Mouse (Mus musculus) erythroblast, adult 5-6 weeks (primary cell): Measurements from ENCODE around the gene Calcb. TPM values are rescaled to one million over a fixed set of nuclear protein-coding genes. Genes with fewer than 3 reads are reported as not detected.
"Not testable (repeated sequence)": the region's sequence is repeated elsewhere in the genome, so short reads cannot be mapped to it uniquely, and the experiment has no call there.

Experiments
- ATAC-seq: replicated peaks from 2 replicates; pipeline ENCODE4 v1.8.0; 2016; ENCODE audit warnings: moderate number of reproducible peaks, mild to moderate bottlenecking, moderate TSS enrichment, inconsistent platforms; ENCODE audit not compliant: poor library complexity, low FRiP score, severe bottlenecking
- total RNA-seq, 2 experiments: library from RNA; stranded (forward) in 1 of 2; stranded (reverse) in 1 of 2; fragments of 150-400 nt in 1 of 2; fragments of 200-764, 138-1000 nt in 1 of 2; gene quantifications; 2 replicates each; pipeline versions ENCODE4 v1.2.3 to v1.2.4; 2015 to 2017; ENCODE audit warnings: low replicate concordance in 2 of 2

The Calcb gene
- total RNA-seq (2015; ENCODE audit: low replicate concordance) (not detected in 2 replicates), total RNA-seq (2017; ENCODE audit: low replicate concordance) (not detected in 2 replicates)

- no peak for ATAC-seq
These were observed at the start of gene Calcb for GRCm38 (mm10) chr7:114718300-114718699. Gene Calcb, plus strand, starts transcription at chr7:114718643.

DNA sequence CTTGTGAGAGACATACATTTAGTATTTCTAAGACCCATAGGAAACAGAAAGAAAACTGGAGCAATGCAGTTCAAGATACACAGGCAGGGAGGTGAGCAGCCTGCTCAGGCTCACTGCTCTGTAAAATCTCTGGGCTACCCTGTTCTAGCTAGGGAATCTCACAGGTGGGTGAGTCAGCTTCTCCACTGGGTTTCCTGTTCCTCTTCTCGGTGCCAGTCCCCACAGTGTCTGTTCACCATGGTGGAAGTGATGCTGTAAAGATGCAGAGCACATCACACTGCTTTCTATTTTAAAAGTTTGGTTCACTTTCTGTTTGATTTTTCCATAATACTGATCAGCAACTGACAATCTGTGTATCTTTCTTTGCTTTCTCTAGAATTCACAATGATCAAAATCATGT lies 47.0 kb upstream of the Calcb start:
- no peak for ATAC-seq

GRCm38 (mm10) chr7:114672697-114673096 lies 45.7 kb upstream of the Calcb start:
- ATAC-seq = no peak

GRCm38 (mm10) chr7:114692339-114692738 lies 26.1 kb upstream of the Calcb start:
- no peak for ATAC-seq

GRCm38 (mm10) chr7:114700871-114701270 lies 17.6 kb upstream of the Calcb start:
- no peak for ATAC-seq

- ATAC-seq = no peak
These were observed 11.7 kb upstream of the Calcb start for GRCm38 (mm10) chr7:114706716-114707115.

GRCm38 (mm10) chr7:114707398-114707797 lies 11.0 kb upstream of the Calcb start:
- no peak for ATAC-seq

DNA sequence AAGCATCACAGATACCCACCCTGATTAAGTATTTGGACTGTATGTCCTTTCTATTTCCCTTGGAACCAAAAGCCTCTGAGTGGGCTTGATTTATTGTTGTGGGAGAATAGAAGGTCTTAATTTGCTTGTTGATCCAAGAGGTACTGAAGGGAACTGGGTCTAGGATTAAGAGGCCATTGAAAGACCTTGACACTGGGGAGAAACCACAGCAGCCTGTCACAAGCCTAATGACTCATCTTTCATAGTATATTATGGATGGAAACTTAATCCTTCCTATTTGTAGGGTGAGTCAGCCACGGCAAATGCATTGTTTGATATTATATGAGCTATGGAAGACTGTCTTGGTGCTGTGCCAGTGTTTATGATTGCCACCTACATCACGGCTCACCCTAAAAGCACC lies 8.0 kb upstream of the Calcb start:
- no peak for ATAC-seq

GRCm38 (mm10) chr7:114712523-114712922 lies 5.9 kb upstream of the Calcb start:
- no peak for ATAC-seq

DNA sequence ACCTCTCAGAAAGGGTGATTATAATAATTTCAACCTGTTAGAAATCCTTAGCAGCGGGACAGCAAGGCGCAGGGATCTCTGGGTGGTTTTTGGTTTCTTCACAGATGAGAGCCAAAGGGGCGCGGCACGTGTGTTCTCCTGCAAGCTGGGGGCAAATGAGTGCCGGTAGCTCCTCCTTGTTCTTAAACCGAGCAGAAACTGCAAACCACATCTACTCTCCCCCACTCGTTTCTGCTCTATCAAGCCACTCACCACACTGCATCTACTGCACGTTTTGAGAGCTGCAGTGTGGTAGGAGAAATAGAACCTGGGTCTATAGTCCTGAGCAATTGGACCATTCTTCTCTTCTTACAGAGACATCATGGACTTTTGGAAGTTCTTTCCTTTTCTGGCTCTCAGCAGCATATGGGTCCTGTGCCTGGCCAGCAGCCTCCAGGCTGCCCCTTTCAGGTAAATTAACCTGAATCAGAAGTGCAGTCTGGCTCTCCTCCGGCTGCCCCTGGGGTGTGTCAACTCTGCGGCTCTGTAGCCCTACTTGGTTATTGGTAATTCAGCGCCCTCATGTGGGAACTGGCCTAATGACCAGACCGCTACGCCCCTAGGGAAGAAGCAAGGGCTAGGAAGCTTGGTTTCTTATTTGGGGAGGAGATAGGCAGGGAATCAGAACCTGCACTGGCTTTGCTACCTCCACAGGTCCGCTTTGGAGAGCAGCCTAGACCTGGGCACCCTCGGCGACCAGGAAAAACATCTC lies 1.1 kb downstream of the Calcb start:
- ATAC-seq = no peak

DNA sequence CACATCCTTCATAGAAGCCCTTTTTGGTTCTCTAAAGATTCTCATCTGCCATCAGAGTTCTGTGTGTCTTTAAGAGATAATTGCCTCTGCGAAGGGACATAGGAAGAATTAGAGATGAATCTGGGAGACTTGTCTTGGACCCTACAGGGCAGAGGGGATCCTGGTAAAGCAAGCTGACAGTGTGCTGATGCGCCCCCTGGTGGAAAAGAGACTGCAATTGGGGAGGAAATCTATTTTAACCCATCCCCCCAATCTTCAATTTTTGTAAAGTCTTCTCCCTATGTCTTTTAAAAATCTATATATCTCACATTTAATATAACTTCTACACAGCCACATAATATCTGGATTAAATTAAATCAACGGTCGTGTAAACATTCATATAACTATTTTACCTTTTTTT lies 11.3 kb downstream of the Calcb start:
- ATAC-seq = not testable (repeated sequence)

DNA sequence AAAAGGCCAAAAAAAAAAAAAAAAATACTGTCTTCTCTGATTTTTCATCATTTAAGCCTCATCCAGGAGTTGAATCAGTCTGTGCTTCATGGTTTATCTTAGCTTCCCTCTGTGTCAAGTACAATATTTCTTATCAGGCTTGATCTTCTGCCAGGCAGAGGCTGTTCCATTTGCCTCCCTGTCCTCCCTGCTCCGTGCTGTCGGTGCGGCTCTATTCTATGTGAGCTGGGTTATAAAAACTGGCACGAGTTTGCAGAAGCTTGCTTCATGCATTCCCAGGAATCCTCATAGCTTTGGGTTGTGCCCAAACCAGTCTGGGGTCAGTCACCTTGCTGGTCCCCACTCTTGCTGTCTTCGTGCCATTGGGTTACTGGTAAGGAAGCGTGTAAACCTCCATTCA lies 12.7 kb downstream of the Calcb start:
- ATAC-seq = no peak

DNA sequence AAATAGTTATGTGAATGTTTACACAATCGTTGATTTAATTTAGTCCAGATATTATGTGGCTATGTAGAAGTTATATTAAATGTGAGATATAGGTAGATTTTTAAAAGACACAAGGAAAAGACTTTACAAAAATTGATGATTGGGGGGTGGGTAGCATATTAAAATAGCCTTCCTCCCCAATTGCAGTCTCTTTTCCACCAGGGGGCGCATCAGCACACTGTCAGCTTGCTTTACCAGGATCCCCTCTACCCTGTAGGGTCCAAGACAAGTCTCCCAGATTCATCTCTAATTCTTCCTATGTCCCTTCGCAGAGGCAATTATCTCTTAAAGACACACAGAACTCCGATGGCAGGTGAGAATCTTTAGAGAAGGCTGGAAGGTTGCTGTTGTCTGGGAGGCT lies 13.3 kb downstream of the Calcb start:
- ATAC-seq = not testable (repeated sequence)

DNA sequence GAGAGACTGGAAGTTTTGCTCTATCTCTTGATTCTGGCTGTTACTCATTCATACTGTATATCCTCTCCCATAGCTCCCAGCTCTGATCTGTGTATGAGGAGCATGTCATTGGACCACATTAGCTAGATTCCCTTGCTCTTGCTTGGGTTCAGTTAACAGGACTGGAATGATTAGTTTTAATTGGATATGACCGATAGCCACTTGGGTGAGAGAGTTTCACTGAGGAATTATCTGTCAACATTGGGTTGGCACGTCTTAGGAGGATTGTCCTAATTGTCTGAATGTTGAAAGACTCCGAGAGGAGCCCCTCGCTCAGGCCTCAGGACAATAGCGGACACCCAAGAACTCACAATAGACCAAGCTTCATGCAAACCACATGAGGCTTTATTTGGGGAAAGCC lies 17.8 kb downstream of the Calcb start:
- no peak for ATAC-seq

- no peak for ATAC-seq
These were observed 19.7 kb downstream of the Calcb start for GRCm38 (mm10) chr7:114738166-114738565.

GRCm38 (mm10) chr7:114740360-114741165 lies 22.1 kb downstream of the Calcb start:
- ATAC-seq = no peak

- no peak for ATAC-seq
These were observed 24.8 kb downstream of the Calcb start, which contains the start of gene Insc for GRCm38 (mm10) chr7:114743022-114743780. Gene Insc, plus strand, starts transcription at chr7:114743694.

GRCm38 (mm10) chr7:114744639-114745245 lies 26.3 kb downstream of the Calcb start:
- ATAC-seq = no peak

DNA sequence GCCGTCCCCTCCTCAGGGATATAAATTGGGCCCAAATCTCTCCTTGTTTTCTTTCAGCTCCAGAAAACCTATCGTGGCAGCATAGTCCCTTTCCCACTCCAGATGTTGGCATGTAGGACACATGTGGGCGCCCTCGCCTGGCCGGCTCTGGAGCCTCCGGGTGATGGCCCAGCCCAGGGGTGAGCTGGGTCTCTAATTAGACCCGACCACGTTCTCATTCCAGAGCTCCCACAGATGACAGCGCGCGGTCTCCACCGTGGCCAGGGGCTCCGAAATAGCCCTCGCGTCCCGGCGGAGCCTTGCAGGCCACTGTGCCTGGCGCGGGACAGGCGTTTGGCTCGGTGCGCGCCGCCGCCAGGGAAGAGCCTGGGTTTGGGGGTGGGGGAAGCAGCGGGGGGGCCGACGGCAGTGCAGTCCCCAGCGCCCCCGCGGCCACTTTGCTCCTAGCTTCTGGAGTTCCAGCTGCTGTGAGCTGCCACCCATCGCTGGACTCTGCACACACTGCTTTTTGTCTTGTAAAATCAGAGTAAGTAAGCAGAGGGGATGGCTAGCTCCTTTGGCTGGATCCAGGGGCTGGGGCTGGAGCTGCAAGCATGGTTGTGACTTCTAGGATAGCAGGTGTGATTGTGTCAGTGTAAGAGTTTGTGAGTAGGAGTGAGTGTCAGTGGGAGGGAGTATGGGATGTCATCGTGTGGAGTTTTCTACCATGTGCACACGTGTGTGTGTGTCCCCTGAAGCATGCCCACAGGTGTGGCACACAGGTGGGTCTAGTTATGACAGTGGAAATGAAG lies 27.2 kb downstream of the Calcb start:
- ATAC-seq = no peak
